Mouse (Mus musculus): ENCODE data around the gene Cyp2j8. TPM values are rescaled to one million over a fixed set of nuclear protein-coding genes. Genes with fewer than 3 reads are reported as not detected.
"Not testable (repeated sequence)": the region's sequence is repeated elsewhere in the genome, so short reads cannot be mapped to it uniquely, and the experiment has no call there.

Gene Cyp2j8
- total RNA-seq (2014; fragmentation: Nextera tagmentation) (not detected in 2 replicates), total RNA-seq (2017) (not detected in 2 replicates)

GRCm38 (mm10) chr4:96507286-96507685 lies at the start of gene Cyp2j8:
Cyp2j8 (minus strand) TSS chr4:96507386.
- no peak for ATAC-seq (replicated peaks; ENCODE audit: poor library complexity, severe bottlenecking)

DNA sequence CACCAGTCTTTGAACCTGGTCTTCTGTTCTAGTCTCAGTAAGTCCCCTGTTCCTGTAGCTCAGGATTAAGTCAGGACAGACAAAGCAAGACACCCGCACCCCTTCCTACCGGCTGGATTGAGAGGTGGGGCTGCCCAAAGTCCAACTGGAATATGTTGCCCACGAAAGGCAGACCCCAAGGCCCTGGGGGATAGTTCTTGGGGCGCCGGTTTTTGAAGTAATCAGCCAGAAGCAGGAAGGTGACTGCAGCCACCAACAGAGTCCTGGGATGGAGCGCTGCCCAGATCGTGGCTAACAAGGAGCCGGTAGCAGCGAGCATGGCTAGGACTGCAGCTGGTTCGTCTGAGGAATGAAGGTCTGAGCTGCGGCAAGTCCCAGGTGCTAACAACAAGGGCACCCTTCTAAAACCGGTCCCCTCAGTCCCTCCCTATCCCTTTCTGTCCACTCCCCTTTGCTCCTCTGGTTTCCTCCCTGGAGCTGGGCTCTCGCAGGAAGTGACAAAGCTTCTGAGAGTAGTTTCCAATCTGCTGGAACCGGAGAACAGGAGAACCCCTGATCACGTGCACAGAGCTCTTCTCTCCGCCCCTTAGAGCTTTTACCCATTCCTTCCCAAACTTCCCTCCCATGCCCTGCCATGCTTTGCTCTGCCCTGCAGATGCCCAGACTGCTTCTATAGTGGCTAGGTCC lies 46.1 kb upstream of the Cyp2j8 start, which contains the start of gene Cyp2j6:
Gene Cyp2j6, minus strand, starts transcription at position 529 of the 687 bp plus-strand sequence.
- peak; percentile 90 for ATAC-seq (replicated peaks; ENCODE audit: poor library complexity, severe bottlenecking)

DNA sequence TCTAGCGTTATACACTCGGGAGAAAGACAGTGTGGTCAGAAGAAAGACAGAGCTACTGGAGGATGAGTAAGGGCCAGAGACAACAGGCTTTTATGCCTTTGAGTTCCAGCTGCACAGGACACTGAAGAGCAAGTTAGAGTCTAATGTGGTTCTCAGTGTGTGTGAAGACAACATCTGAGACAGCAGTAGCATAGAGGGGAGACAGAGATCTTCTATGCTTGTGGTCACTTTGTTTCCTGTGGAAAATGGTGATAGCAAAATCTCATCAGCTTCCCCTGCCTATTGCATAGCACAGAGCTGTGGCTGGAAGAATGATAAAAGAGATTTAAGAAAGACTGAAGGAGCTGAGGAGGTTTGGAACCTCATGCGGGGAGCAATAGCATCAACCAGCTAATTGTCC lies 44.4 kb upstream of the Cyp2j8 start:
- peak; percentile 59 for ATAC-seq (replicated peaks; ENCODE audit: poor library complexity, severe bottlenecking)

- ATAC-seq (replicated peaks; ENCODE audit: poor library complexity, severe bottlenecking), result no peak
Measured at GRCm38 (mm10) chr4:96545976-96546375, 38.8 kb upstream of the Cyp2j8 start.

GRCm38 (mm10) chr4:96525772-96526171 lies 18.6 kb upstream of the Cyp2j8 start:
- ATAC-seq (replicated peaks; ENCODE audit: poor library complexity, severe bottlenecking), result no peak

- ATAC-seq (replicated peaks; ENCODE audit: poor library complexity, severe bottlenecking), result no peak
Measured at GRCm38 (mm10) chr4:96522256-96522655, 15.1 kb upstream of the Cyp2j8 start.

DNA sequence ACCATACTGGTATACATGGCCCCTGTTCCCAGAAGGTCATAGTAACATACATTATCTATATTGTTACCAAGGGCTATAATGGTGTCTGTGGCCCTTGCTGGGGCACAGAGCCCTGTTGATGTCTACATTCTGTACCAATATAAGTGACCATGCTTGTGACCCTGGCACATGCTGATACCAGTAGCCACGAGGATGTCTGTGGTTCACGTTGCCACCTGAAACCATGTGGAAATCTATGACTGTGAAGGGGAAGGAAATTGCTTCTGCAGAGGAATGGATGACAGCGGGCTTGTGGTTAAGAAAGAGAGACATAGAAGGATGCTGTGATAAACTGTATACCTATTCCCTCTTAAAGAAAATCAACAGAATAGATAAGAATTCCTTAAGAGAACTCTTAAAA lies 2.9 kb upstream of the Cyp2j8 start:
- peak; percentile 95 for ATAC-seq (replicated peaks; ENCODE audit: poor library complexity, severe bottlenecking)

- not testable (repeated sequence) for ATAC-seq (replicated peaks; ENCODE audit: poor library complexity, severe bottlenecking)
Measured at GRCm38 (mm10) chr4:96463311-96464060, 43.7 kb downstream of the Cyp2j8 start.

Other genes with a start within 250 kb of the Cyp2j8 start
- not detected in 2 replicates for gene Cyp2j11, start 158.7 kb downstream of the Cyp2j8 start, total RNA-seq (2014; fragmentation: Nextera tagmentation)
- gene Cyp2j11, start 158.7 kb downstream of the Cyp2j8 start, total RNA-seq (2017), result not detected in 2 replicates
- gene Cyp2j6, start 46.3 kb upstream of the Cyp2j8 start, total RNA-seq (2014; fragmentation: Nextera tagmentation), result 0.52 and 1.4 TPM in 2 replicates
- 3.9 and 5.8 TPM in 2 replicates for gene Cyp2j6, start 46.3 kb upstream of the Cyp2j8 start, total RNA-seq (2017)
- 3.7 and 3.9 TPM in 2 replicates for gene Cyp2j9, start 84.2 kb upstream of the Cyp2j8 start, total RNA-seq (2014; fragmentation: Nextera tagmentation)
- 5.3 and 5.4 TPM in 2 replicates for gene Cyp2j9, start 84.2 kb upstream of the Cyp2j8 start, total RNA-seq (2017)
- gene Cyp2j5, start 156.8 kb upstream of the Cyp2j8 start, total RNA-seq (2014; fragmentation: Nextera tagmentation), result not detected in 2 replicates
- gene Cyp2j5, start 156.8 kb upstream of the Cyp2j8 start, total RNA-seq (2017), result not detected in 2 replicates